Mouse (Mus musculus) mature B cell (primary cell): ENCODE measurements around the gene Afg1l.

Experiments used
- in situ Hi-C: fragments of 300-500 bp; cut with MboI; formaldehyde crosslinking; loops from 2 replicates; pipeline ENCODE4 v1.14.3; 2019

The Afg1l gene

DNA sequence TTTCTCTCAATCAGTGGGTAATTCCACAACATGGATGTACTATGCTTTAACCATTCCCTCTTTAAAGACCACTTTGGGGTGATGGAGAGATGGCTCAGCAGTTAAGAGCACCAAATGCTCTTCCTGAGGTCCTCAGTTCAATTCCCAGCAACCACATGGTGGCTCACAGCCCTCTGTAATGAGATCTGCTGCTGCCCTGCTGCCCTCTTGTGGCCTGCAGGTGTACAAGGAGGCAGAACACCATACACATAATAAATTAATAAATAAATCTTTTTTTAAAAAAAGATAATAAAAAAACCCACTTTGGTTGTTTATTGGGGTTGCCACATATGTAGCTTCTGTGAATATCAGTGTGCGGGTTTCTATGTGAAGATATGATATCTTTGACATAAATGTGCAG, 180.4 kb downstream of the Afg1l start:
- in situ Hi-C loops: loop anchor here (10.0 kb wide), 3 partner anchors 273 to 483 kb away; no protein-coding TSS in a partner anchor

- in situ Hi-C loops: loop anchor here (10.0 kb wide), 3 partner anchors 272 to 482 kb away; no protein-coding TSS in a partner anchor
Measured at GRCm38 (mm10) chr10:42297109-42297508, 181.3 kb downstream of the Afg1l start.

DNA sequence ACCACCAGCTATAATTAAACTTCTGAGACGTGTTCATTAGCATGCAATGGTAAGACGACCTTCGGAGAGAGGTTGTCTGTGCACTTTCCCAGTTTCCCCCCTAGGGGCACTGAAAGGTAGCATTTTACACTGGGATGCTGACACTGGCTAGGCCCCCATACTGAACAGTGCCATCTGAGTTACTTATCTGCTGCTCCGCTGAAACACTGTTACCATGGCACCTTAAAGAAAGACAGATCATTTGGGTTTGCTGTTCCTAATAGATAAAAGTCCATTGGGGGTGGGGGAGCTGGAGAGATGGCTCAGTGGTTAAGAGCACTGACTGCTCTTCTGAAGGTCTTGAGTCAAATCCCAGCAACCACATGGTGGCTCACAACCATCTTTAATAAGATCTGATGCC, 181.8 kb downstream of the Afg1l start:
- in situ Hi-C loops: loop anchor here (10.0 kb wide), 3 partner anchors 272 to 482 kb away; no protein-coding TSS in a partner anchor

DNA sequence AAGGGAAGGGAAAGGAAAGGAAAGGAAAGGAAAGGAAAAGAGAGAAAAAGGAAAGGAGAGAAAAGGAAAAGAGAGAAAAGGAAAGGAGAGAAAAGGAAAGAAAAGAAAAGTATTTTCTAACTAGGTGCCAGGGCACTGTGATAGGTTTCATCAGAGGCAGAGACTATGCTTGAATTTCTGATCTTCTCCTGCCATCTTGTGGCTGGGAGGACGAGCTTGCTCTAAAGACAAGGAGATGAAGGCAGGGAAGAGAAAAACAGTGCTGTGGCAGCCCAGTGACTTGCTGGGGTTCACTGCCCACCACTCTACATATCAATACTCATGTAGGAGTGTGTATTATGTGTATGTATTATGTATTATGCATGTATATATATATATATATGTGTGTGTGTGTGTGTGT, 183.3 kb downstream of the Afg1l start:
- in situ Hi-C loops: loop anchor here (10.0 kb wide), 3 partner anchors 270 to 480 kb away; no protein-coding TSS in a partner anchor

GRCm38 (mm10) chr10:42294392-42294791, 184.0 kb downstream of the Afg1l start:
- in situ Hi-C loops: loop anchor here (10.0 kb wide), 3 partner anchors 270 to 480 kb away; no protein-coding TSS in a partner anchor

GRCm38 (mm10) chr10:42293877-42294276, 184.5 kb downstream of the Afg1l start:
- in situ Hi-C loops: loop anchor here (10.0 kb wide), 3 partner anchors 269 to 479 kb away; no protein-coding TSS in a partner anchor

GRCm38 (mm10) chr10:42291360-42291759, 187.0 kb downstream of the Afg1l start:
- in situ Hi-C loops: loop anchor here (10.0 kb wide), 3 partner anchors 267 to 477 kb away; no protein-coding TSS in a partner anchor

GRCm38 (mm10) chr10:42287666-42288065, 190.7 kb downstream of the Afg1l start:
- in situ Hi-C loops: no loop called here

GRCm38 (mm10) chr10:42278307-42278850, 200.0 kb downstream of the Afg1l start:
- in situ Hi-C loops: no loop called here

- in situ Hi-C loops: no loop called here
Measured at GRCm38 (mm10) chr10:42277476-42278306, 200.7 kb downstream of the Afg1l start.

GRCm38 (mm10) chr10:42276507-42277345, 201.6 kb downstream of the Afg1l start, which contains the start of gene Foxo3:
TSS of gene Foxo3 (minus strand) at chr10:42276755.
- in situ Hi-C loops: no loop called here

- in situ Hi-C loops: no loop called here
Measured at GRCm38 (mm10) chr10:42275871-42276501, 202.4 kb downstream of the Afg1l start.

DNA sequence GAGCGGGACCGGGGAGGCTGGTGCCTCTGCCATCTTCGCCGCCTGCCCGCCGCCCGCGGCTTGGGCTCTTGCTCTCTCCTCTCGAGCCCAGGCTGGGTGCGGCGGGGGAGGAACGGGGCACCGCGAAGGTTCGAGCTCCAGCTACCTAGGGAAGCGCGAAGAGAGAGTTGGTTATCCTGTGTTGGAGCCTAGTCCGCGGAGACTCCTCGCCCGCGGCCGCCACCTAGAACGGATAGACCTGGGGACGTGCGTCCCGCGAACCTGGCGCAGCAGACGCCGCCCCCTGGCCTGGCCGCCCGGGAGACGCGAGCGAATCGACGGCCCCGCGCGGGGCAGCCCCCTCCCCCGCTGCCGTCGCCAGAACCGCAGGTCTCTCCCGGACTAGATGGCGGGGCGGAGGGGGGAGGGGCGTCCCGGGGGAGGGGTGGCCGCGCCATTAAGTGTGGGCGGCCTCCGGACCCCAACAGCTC, 202.9 kb downstream of the Afg1l start:
- in situ Hi-C loops: no loop called here

GRCm38 (mm10) chr10:42274712-42275400, 203.5 kb downstream of the Afg1l start:
- in situ Hi-C loops: no loop called here

- in situ Hi-C loops: no loop called here
Measured at GRCm38 (mm10) chr10:42273760-42274691, 204.3 kb downstream of the Afg1l start.

DNA sequence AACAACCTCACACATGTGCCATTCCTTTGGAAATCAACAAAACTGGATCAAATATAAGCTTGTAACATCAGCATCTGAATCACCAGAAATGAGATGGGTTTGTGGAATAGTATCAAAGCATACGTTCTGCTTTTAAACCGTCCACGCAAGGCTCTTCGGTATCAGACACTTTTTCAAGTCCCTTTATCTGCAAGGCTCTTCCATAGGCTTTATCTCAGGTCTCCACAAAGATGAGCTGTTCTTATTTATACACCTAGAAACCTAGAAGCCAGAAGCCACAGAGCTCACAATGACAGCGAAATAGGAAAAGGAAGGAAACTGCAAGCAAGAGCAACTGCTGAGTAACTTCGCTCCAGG, 205.0 kb downstream of the Afg1l start:
- in situ Hi-C loops: no loop called here

- in situ Hi-C loops: no loop called here
Measured at GRCm38 (mm10) chr10:42271454-42272230, 206.7 kb downstream of the Afg1l start.

DNA sequence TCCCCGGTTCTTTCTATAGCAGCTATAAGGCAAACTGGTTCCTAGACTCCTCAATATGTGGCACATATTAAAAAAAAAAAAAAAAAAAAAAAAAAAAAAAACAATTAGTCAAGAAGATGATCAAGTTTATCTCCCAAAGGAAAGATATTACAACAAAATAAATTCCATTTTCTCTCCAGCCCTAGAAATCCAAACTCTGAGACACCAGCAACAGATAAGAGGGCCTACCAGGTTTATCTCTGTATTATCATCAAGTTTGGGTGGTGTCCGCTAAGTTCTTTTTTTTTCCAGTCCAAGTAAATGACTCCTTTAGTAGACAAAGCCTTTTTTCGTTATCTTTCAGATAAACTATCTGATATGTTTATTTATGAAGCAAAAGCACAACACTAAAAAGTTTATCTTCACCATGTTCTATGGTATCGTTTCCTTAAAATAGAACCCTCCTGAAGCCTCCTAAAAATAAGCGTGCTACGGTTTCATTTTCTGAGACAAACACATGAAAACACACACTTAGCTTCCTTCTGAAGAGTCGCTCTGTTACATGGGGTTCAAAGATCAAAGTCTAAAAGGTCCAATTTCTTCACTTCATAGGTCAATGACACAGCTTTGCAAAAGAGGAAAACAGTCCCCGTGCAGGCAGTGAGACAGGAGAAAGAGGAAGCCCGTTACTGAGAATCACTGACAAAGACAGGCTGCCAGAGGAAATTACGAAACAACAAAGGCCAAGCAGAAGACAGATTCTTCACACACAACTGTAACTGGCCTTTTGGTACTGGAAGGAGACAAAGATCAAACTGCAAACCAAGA, 207.9 kb downstream of the Afg1l start:
- in situ Hi-C loops: no loop called here
